Mouse (Mus musculus): ENCODE measurements around the gene Rps6kb1. TPM values are rescaled to one million over a fixed set of nuclear protein-coding genes. Genes with fewer than 3 reads are reported as not detected.

The Rps6kb1 gene
- polyA plus RNA-seq, 1 experiment from 2014 or later, result 37.9 TPM

DNA sequence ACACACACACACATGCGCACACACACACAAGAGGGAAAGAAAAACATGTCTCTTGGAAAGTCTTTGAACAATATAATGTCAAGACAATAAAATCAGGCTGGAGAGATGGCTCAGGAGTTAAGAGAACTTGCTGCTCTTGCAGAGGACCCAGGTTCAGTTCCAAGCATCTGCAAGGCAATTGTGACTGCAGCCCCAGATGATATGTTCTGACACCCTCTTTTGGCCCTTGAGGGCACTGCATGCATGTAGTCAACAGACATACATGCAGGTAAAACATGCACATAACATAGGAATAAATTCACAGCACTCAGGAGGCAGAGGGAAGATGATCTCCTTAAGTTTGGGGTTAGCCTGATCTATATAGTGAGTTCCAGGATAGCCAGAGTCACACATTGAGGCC, 2.8 kb upstream of the Rps6kb1 start:
- H3K4me2 ChIP-seq (replicated peaks; ENCODE audit: low read depth), result no peak overlapping the region
- H3K27ac ChIP-seq (ENCODE audit: low read depth, low read length), result no peak overlapping the region
- H3K9ac ChIP-seq (ENCODE audit: low read depth, low read length), result no peak overlapping the region
- peak; percentile 45 for TF ChIP-seq CTCF (IDR thresholded peaks at IDR 0.05; ENCODE audit: low read depth)
- H3K4me1 ChIP-seq (replicated peaks; ENCODE audit: control insufficient read depth, insufficient read depth, low read length), result no peaks in the 10 kb centered on the region
- peaks cover 16% of the 10 kb centered on the region; the same call in 1 of the 2 replicates for H3K36me3 ChIP-seq (ENCODE audit: control insufficient read depth, insufficient read depth)
- H3K27me3 ChIP-seq (replicated peaks; ENCODE audit: control insufficient read depth, insufficient read depth, low read length), result no peaks in the 10 kb centered on the region
- H3K4me3 ChIP-seq (ENCODE audit: low read depth, low read length), result no peak overlapping the region
- WGBS, result 87% methylated on average over 1 of the region's 1 CpGs
- ATAC-seq, result no peak
- H3K9me3 ChIP-seq (ENCODE audit: control insufficient read depth), result no peaks in the 10 kb centered on the region

GRCm38 (mm10) chr11:86545556-86545955, 951 bp upstream of the Rps6kb1 start:
- Histone ChIP-seq H3K9ac (ENCODE audit: low read depth, low read length) (peak overlapping the region; percentile 95; the same call in 1 of the 2 replicates), H3K27ac (ENCODE audit: low read depth, low read length) (peak overlapping the region; percentile 91; the same call in 1 of the 2 replicates), H3K9me3 (ENCODE audit: control insufficient read depth) (no peaks in the 10 kb centered on the region), H3K36me3 (ENCODE audit: control insufficient read depth, insufficient read depth) (peaks cover 14% of the 10 kb centered on the region; the same call in 1 of the 2 replicates), H3K27me3 (replicated peaks; ENCODE audit: control insufficient read depth, insufficient read depth, low read length) (no peaks in the 10 kb centered on the region), H3K4me1 (replicated peaks; ENCODE audit: control insufficient read depth, insufficient read depth, low read length) (no peaks in the 10 kb centered on the region), H3K4me3 (ENCODE audit: low read depth, low read length) (peak overlapping the region; percentile 85), H3K4me2 (replicated peaks; ENCODE audit: low read depth) (peak overlapping the region; percentile 66)
- ATAC-seq, result no peak
- TF ChIP-seq CTCF (IDR thresholded peaks at IDR 0.05; ENCODE audit: low read depth), result no peak
- WGBS, result 78% methylated on average over 8 of the region's 8 CpGs

GRCm38 (mm10) chr11:86543960-86544638, 506 bp downstream of the Rps6kb1 start:
- no peak for TF ChIP-seq CTCF (IDR thresholded peaks at IDR 0.05; ENCODE audit: low read depth)
- H3K9me3 ChIP-seq (ENCODE audit: control insufficient read depth), result no peaks in the 10 kb centered on the region
- no peaks in the 10 kb centered on the region for H3K27me3 ChIP-seq (replicated peaks; ENCODE audit: control insufficient read depth, insufficient read depth, low read length)
- H3K36me3 ChIP-seq (ENCODE audit: control insufficient read depth, insufficient read depth), result peaks cover 4% of the 10 kb centered on the region; the same call in 1 of the 2 replicates
- H3K4me2 ChIP-seq (replicated peaks; ENCODE audit: low read depth), result peak overlapping the region; percentile 80
- H3K4me1 ChIP-seq (replicated peaks; ENCODE audit: control insufficient read depth, insufficient read depth, low read length), result no peaks in the 10 kb centered on the region
- H3K4me3 ChIP-seq (ENCODE audit: low read depth, low read length), result peak overlapping the region; percentile 85
- under 1% methylated on average over 45 of the region's 50 CpGs for WGBS
- peak overlapping the region; percentile 91 for H3K27ac ChIP-seq (ENCODE audit: low read depth, low read length)
- ATAC-seq, result peak; percentile 82
- H3K9ac ChIP-seq (ENCODE audit: low read depth, low read length), result peak overlapping the region; percentile 95

DNA sequence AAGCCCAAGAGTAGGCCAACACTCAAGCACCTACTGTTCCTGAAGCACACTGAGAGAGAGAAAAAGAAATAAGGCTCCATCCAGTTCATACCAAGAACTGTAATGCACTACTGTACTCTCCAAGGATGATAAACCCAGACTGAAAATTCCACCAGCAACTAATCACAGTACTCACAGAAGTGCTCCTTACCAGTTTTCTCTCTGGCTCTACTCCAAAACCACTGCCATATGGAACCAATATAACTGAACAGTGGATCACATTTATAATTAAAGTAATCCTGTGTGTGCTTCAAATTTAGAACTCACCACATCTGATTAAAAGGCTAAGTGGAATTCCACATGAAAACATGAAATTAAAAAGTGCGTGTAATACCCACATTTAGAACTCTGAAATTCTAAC, 1.8 kb downstream of the Rps6kb1 start:
- Histone ChIP-seq H3K36me3 (ENCODE audit: control insufficient read depth, insufficient read depth) (no peaks in the 10 kb centered on the region), H3K27me3 (replicated peaks; ENCODE audit: control insufficient read depth, insufficient read depth, low read length) (no peaks in the 10 kb centered on the region), H3K4me1 (replicated peaks; ENCODE audit: control insufficient read depth, insufficient read depth, low read length) (no peaks in the 10 kb centered on the region), H3K4me2 (replicated peaks; ENCODE audit: low read depth) (peak overlapping the region; percentile 80; the same call in 1 of the 2 replicates), H3K9me3 (ENCODE audit: control insufficient read depth) (no peaks in the 10 kb centered on the region), H3K4me3 (ENCODE audit: low read depth, low read length) (no peak overlapping the region), H3K9ac (ENCODE audit: low read depth, low read length) (no peak overlapping the region), H3K27ac (ENCODE audit: low read depth, low read length) (no peak overlapping the region)
- ATAC-seq, result no peak
- no peak for TF ChIP-seq CTCF (IDR thresholded peaks at IDR 0.05; ENCODE audit: low read depth)
- WGBS, result 79% methylated on average over 1 of the region's 1 CpGs

GRCm38 (mm10) chr11:86540476-86540845, 4.1 kb downstream of the Rps6kb1 start:
- Histone ChIP-seq H3K27ac (ENCODE audit: low read depth, low read length) (no peak overlapping the region), H3K4me1 (replicated peaks; ENCODE audit: control insufficient read depth, insufficient read depth, low read length) (no peaks in the 10 kb centered on the region), H3K4me2 (replicated peaks; ENCODE audit: low read depth) (no peak overlapping the region), H3K4me3 (ENCODE audit: low read depth, low read length) (no peak overlapping the region), H3K9ac (ENCODE audit: low read depth, low read length) (no peak overlapping the region), H3K36me3 (ENCODE audit: control insufficient read depth, insufficient read depth) (no peaks in the 10 kb centered on the region), H3K9me3 (ENCODE audit: control insufficient read depth) (no peaks in the 10 kb centered on the region), H3K27me3 (replicated peaks; ENCODE audit: control insufficient read depth, insufficient read depth, low read length) (no peaks in the 10 kb centered on the region)
- WGBS, result 88% methylated on average over 2 of the region's 2 CpGs
- no peak for TF ChIP-seq CTCF (IDR thresholded peaks at IDR 0.05; ENCODE audit: low read depth)
- no peak for ATAC-seq

- no peak overlapping the region for H3K4me3 ChIP-seq (ENCODE audit: low read depth, low read length)
- no peak overlapping the region for H3K27ac ChIP-seq (ENCODE audit: low read depth, low read length)
- ATAC-seq, result no peak
- H3K27me3 ChIP-seq (replicated peaks; ENCODE audit: control insufficient read depth, insufficient read depth, low read length), result no peaks in the 10 kb centered on the region
- WGBS, result 83% methylated on average over 6 of the region's 6 CpGs
- no peak overlapping the region for H3K9ac ChIP-seq (ENCODE audit: low read depth, low read length)
- TF ChIP-seq CTCF (IDR thresholded peaks at IDR 0.05; ENCODE audit: low read depth), result no peak
- no peaks in the 10 kb centered on the region for H3K36me3 ChIP-seq (ENCODE audit: control insufficient read depth, insufficient read depth)
- H3K4me1 ChIP-seq (replicated peaks; ENCODE audit: control insufficient read depth, insufficient read depth, low read length), result no peaks in the 10 kb centered on the region
- H3K9me3 ChIP-seq (ENCODE audit: control insufficient read depth), result no peaks in the 10 kb centered on the region
- no peak overlapping the region for H3K4me2 ChIP-seq (replicated peaks; ENCODE audit: low read depth)
These were observed 4.7 kb downstream of the Rps6kb1 start for GRCm38 (mm10) chr11:86539716-86540475.
